Mouse (Mus musculus) neutrophil, adult 5-6 weeks (primary cell): ENCODE measurements around the gene Cd6. TPM values are rescaled to one million over a fixed set of nuclear protein-coding genes. Genes with fewer than 3 reads are reported as not detected.
A peak's percentile ranks its signal among the peaks of the same experiment; 100 is the strongest.

Experiments
- ATAC-seq: fragments of 151-379, 151-347 bp; 2 replicates; pipeline ENCODE4 v1.8.0; 2017; ENCODE audit warnings: mild to moderate bottlenecking, moderate TSS enrichment; ENCODE audit not compliant: insufficient number of reproducible peaks, poor library complexity, low FRiP score, severe bottlenecking; ENCODE audit errors: extremely low read depth
- total RNA-seq: library from RNA; stranded (forward); fragments of 200-1000 nt; gene quantifications from 2 replicates; pipeline ENCODE4 v1.2.3, GENCODE M21; 2017

Gene Cd6
- total RNA-seq, 1 experiment from 2014 or later = 11.2 TPM

DNA sequence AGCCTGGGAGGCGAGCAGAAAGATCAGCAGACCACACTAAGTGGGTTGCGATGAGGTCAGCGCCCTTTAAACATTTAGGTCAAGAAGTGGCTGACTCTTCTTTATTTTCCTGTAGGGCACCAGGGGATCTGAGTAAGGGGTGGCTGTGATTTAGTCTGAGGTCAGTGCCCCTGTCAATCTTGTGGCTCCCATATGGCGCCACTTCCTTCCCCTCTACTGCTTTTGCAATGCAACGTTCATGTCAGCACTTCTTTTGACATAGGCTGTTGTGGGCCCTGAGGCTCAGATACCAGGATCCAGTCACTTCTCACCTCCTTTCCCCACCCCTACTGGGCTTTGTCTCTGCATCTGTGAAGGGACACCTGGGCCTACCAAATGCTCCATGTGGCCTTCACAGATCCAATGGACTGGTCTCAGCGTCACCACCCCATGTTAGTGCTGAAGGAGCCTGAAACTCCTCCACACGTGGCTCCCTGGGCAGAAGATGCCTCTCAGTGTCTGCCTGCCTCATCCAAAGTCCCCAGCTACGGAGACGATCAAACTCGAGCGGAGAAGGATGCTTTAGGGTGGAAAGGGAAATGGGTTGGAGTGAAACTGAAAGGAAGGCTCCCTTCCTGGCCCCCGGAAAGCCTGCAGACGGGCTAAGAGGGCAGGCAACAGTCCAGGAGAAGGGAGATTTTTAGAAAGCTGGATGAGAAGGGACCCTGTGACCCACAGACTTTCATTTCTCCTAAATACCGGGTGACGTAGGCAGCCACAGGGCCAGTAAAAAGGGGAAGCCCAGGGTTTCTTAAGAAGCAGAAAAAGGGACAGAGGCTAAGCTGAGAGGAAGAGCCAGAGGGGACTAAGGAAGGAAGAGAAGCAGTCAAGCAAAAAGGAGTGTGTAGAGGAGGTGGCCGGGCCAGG lies 12.1 kb upstream of the Cd6 start:
- peak; percentile 75 for ATAC-seq

DNA sequence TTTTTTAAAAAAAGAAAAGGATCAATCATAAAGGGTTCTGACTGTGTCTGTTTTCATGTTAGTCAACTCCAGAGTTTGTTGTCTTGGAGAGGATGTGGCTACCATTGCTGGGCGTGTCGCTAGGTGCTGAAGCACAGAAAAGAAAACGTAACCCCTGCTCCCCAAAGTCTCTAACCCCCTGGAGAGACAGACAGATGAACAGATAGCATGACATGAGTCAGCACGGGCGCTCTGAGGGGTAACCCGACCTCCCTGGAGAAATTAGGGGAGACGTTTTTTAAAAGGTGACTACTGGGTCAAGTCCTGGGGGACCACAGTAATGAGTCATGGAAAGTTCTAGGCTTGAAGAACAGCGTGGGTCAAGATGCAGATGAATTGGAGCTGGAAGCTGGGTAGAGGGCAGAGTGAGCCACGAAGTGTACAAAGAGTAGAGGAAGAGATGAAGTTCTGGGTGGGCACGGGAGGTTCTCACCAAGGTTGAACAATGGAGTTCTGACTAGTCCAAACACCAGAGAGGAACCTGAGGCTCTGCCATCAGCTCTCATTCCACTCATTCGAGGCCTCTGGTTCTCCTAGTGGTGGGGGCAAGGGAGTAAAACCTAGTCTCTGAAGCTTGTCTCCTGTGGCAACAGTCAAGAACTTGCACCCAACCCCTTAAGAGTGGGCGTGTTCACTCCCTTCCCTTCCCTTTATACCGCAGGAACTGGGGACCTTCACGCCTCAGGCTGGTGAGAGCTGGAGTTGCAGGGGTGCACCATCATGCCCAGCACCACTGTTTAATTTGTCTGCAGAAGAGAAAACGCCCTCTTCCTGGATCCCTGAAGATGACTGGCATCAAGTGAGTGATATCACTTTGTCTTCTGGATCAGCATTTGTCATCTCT lies 9.4 kb upstream of the Cd6 start, which contains the start of gene Slc15a3:
Slc15a3 (plus strand) TSS at position 718 of the 883 bp plus-strand sequence.
- no peak for ATAC-seq

DNA sequence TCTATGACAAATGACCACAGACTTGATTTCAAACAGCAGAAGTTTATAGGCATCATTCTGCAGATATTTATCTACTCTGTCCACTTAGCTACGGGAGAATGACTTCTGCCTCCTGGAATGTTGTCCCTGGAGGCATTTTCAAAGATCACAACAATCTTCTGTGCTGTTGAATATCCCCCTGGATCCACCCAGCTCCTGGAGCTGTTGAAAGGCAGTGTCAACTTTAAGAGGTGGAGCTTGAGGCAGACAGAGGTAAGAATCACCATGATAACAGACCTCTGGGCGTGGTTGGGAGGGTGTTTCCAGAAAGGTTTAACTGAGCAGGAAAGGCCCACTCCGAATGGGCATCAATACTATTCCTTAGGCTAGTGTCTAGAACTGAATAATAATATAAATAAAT lies 5.8 kb upstream of the Cd6 start:
- no peak for ATAC-seq

GRCm38 (mm10) chr19:10833611-10834010 lies 3.8 kb upstream of the Cd6 start:
- no peak for ATAC-seq

- peak; percentile 58 for ATAC-seq
Measured at GRCm38 (mm10) chr19:10832030-10832429, 2.2 kb upstream of the Cd6 start.

DNA sequence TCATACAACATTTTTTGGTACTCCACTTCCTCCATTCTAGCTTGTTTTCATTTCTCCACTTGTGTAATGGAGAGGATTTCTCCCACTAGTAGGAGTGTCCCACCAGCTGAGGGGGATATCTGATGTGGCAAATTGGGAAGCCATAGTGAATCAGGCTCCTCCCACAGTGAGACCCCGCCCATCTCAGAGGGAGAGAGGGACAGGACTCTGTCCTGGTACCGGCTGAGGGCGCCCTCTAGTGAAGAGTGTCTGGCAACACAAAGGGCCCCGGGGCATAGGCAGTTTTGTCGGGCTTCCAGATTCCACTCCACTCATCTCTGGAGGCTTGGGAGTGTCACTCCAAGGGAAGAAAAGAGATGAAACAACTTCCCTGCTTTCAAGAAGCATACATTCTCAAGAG lies 1.6 kb upstream of the Cd6 start:
- peak; percentile 61 for ATAC-seq

- no peak for ATAC-seq
Measured at GRCm38 (mm10) chr19:10828321-10828720, 1.5 kb downstream of the Cd6 start.

DNA sequence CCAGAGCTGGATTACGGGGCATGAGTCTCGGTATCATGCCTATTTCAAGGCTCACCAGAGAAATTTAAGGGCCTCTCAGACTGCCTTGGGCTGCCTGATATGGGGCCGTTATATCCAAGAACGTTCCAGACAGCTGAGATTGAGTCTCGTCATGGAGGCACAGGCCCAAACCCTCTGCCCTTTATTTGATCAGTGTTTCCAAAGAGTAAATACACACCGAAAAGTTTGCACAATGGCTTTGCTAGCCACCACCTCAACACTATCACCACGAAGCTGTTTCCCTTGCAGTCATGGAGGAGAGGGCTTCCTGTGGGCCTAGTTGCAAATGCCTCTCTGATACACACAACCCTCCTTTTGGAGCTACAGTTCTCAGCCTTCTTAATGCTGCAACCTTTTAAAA lies 5.8 kb downstream of the Cd6 start:
- no peak for ATAC-seq

DNA sequence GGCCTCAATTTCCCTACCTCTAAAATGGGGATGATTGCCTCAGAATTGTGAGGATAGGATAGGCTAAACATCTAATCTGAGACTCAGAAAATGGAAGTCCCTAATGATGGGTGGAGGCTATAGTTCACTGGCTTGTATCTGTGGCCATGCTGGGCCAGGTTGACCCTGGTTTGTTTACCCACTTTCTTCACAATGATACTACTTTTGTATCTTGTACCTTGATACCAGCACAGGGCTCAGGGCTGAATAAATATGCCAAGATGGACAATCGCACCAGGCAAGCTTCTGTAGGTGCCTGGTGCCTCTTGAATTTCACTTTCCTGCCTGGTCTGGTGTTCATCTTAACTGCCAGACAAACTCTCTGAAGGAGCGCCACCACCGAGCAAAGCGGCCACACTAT lies 7.3 kb downstream of the Cd6 start:
- no peak for ATAC-seq

GRCm38 (mm10) chr19:10821319-10821718 lies 8.5 kb downstream of the Cd6 start:
- no peak for ATAC-seq

GRCm38 (mm10) chr19:10818217-10818946 lies 11.5 kb downstream of the Cd6 start:
- ATAC-seq = no peak

GRCm38 (mm10) chr19:10816462-10816861 lies 13.4 kb downstream of the Cd6 start:
- no peak for ATAC-seq

GRCm38 (mm10) chr19:10815871-10816270 lies 14.0 kb downstream of the Cd6 start:
- ATAC-seq = no peak

DNA sequence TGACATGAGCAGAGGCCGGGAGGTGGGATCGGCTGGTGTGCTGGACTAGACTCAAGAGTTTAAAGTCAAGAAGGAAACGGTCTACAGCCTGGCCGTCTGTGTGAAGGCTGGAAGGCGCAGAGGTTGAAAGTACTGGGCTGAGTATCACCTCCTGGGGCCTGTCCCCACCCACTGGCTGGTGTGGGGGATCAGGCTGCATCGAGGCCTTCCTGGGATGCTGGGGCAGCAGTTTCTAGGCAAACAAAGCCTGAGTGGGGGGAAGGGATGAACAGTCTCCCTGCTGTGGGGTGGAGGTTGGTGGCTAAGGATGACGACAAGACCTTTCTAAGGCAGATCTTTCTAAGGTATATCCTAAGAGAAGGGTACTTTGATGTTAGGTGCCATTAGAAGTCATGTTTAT lies 16.0 kb downstream of the Cd6 start:
- ATAC-seq = no peak

GRCm38 (mm10) chr19:10813039-10813438 lies 16.8 kb downstream of the Cd6 start:
- ATAC-seq = no peak

GRCm38 (mm10) chr19:10811471-10811870 lies 18.4 kb downstream of the Cd6 start:
- no peak for ATAC-seq

DNA sequence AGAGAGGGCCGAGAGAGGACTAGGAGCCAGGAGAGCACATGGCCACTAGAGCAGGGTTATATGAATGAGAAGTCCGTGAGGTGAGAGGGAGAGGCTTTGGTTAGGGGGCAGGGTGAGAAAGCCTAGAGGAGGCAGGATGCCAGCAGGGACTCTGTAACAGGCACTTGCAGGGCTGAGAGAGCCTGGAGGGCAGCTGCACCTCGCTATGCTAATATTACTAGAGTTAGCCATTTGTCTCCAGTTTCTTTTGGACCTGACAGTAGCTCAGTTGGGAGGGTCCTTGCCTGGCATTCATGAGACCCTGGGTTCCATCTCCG lies 19.7 kb downstream of the Cd6 start:
- no peak for ATAC-seq

GRCm38 (mm10) chr19:10809428-10810175 lies 20.3 kb downstream of the Cd6 start:
- ATAC-seq = no peak
